Mouse (Mus musculus) liver, adult 2 months (tissue): Measurements from ENCODE around the gene Gas6.

Experiments
- CTCF ChIP-seq: fragments of 200-500 bp; IDR thresholded peaks from 2 replicates; pipeline ENCODE4 v1.5.1; 2011; ENCODE audit warnings: low read depth, low read length, control low read depth
- POLR2A ChIP-seq: fragments of 200-500 bp; IDR thresholded peaks from 2 replicates; pipeline ENCODE4 v1.6.1; 2011; ENCODE audit warnings: low read length, control low read depth; ENCODE audit not compliant: insufficient read depth; ENCODE audit errors: extremely low read depth

- TF ChIP-seq POLR2A (no peak), CTCF (no peak)
Observed at GRCm38 (mm10) chr8:13513556-13514370, 19.5 kb upstream of the Gas6 start.
